Mouse (Mus musculus): ENCODE measurements around the gene Ldb1. TPM values are rescaled to one million over a fixed set of nuclear protein-coding genes. Genes with fewer than 3 reads are reported as not detected.

The Ldb1 gene
- polyA plus RNA-seq, 1 experiment from 2014 or later, result 32.3 TPM

GRCm38 (mm10) chr19:46037925-46038850 lies 6.8 kb downstream of the Ldb1 start:
- Histone ChIP-seq H3K9me3 (ENCODE audit: low read length) (no peaks in the 10 kb centered on the region), H3K36me3 (replicated peaks; ENCODE audit: insufficient read depth, low read length) (peaks cover 33% of the 10 kb centered on the region), H3K27me3 (ENCODE audit: insufficient read depth, low read length) (no peaks in the 10 kb centered on the region), H3K4me1 (ENCODE audit: insufficient read depth) (peaks cover 56% of the 10 kb centered on the region), H3K4me2 (ENCODE audit: low read depth, low read length) (peak overlapping the region; percentile 90), H3K9ac (replicated peaks) (peak overlapping the region; percentile 94), H3K4me3 (ENCODE audit: low read depth, low read length) (peak overlapping the region; percentile 82), H3K27ac (ENCODE audit: low read depth) (peak overlapping the region; percentile 93)
- ATAC-seq (no peak), DNase-seq (peak; percentile 36)
- WGBS (ENCODE audit: insufficient replicate concordance), result 12% methylated on average over 13 of the region's 13 CpGs
- no peak for TF ChIP-seq EP300 (IDR thresholded peaks at IDR 0.05; ENCODE audit: low read depth)
- no peak for TF ChIP-seq CTCF (IDR thresholded peaks at IDR 0.05; ENCODE audit: low read depth)

GRCm38 (mm10) chr19:46037243-46037924 lies 7.6 kb downstream of the Ldb1 start:
- WGBS (ENCODE audit: insufficient replicate concordance), result 24% methylated on average over 6 of the region's 6 CpGs
- ATAC-seq (peak; percentile 26), DNase-seq (peak; percentile 57)
- Histone ChIP-seq H3K27ac (ENCODE audit: low read depth) (peak overlapping the region; percentile 64), H3K4me3 (ENCODE audit: low read depth, low read length) (peak overlapping the region; percentile 82), H3K36me3 (replicated peaks; ENCODE audit: insufficient read depth, low read length) (peaks cover 41% of the 10 kb centered on the region), H3K4me1 (ENCODE audit: insufficient read depth) (peaks cover 50% of the 10 kb centered on the region), H3K4me2 (ENCODE audit: low read depth, low read length) (peak overlapping the region; percentile 90), H3K27me3 (ENCODE audit: insufficient read depth, low read length) (no peaks in the 10 kb centered on the region), H3K9me3 (ENCODE audit: low read length) (no peaks in the 10 kb centered on the region), H3K9ac (replicated peaks) (peak overlapping the region; percentile 94)
- TF ChIP-seq EP300 (IDR thresholded peaks at IDR 0.05; ENCODE audit: low read depth), result peak; percentile 90
- no peak for TF ChIP-seq CTCF (IDR thresholded peaks at IDR 0.05; ENCODE audit: low read depth)

- peak overlapping the region; percentile 94 for H3K9ac ChIP-seq (replicated peaks)
These were observed 8.4 kb downstream of the Ldb1 start for GRCm38 (mm10) chr19:46036477-46037242.

GRCm38 (mm10) chr19:46035971-46036370 lies 9.0 kb downstream of the Ldb1 start:
- Histone ChIP-seq H3K9me3 (ENCODE audit: low read length) (no peaks in the 10 kb centered on the region), H3K27me3 (ENCODE audit: insufficient read depth, low read length) (no peaks in the 10 kb centered on the region), H3K4me3 (ENCODE audit: low read depth, low read length) (no peak overlapping the region), H3K9ac (replicated peaks) (no peak overlapping the region), H3K4me1 (ENCODE audit: insufficient read depth) (peaks cover 40% of the 10 kb centered on the region), H3K36me3 (replicated peaks; ENCODE audit: insufficient read depth, low read length) (peaks cover 49% of the 10 kb centered on the region), H3K4me2 (ENCODE audit: low read depth, low read length) (0 out of 2 replicates have a peak overlapping the region, but pooled peaks have one; percentile 90), H3K27ac (ENCODE audit: low read depth) (no peak overlapping the region)
- ATAC-seq (no peak), DNase-seq (no peak)
- whole genome bisulfite sequencing (ENCODE audit: insufficient replicate concordance), result 84% methylated on average over 13 of the region's 13 CpGs
- no peak for TF ChIP-seq CTCF (IDR thresholded peaks at IDR 0.05; ENCODE audit: low read depth)
- no peak for TF ChIP-seq EP300 (IDR thresholded peaks at IDR 0.05; ENCODE audit: low read depth)

More at GRCm38 (mm10) chr19:46036477-46037242, 8.4 kb downstream of the Ldb1 start:
- WGBS (ENCODE audit: insufficient replicate concordance), result 66% methylated on average over 13 of the region's 13 CpGs
- peak overlapping the region; percentile 82 for H3K4me3 ChIP-seq (ENCODE audit: low read depth, low read length)
- ATAC-seq (no peak), DNase-seq (peak; percentile 46)
- TF ChIP-seq EP300 (IDR thresholded peaks at IDR 0.05; ENCODE audit: low read depth), result no peak
- peak; percentile 66 for TF ChIP-seq CTCF (IDR thresholded peaks at IDR 0.05; ENCODE audit: low read depth)
- H3K4me1 ChIP-seq (ENCODE audit: insufficient read depth), result peaks cover 43% of the 10 kb centered on the region
- no peaks in the 10 kb centered on the region for H3K9me3 ChIP-seq (ENCODE audit: low read length)
- peaks cover 48% of the 10 kb centered on the region for H3K36me3 ChIP-seq (replicated peaks; ENCODE audit: insufficient read depth, low read length)
- H3K4me2 ChIP-seq (ENCODE audit: low read depth, low read length), result peak overlapping the region; percentile 90
- H3K27me3 ChIP-seq (ENCODE audit: insufficient read depth, low read length), result no peaks in the 10 kb centered on the region
- peak overlapping the region; percentile 64 for H3K27ac ChIP-seq (ENCODE audit: low read depth)

GRCm38 (mm10) chr19:46033911-46034310 lies 11.1 kb downstream of the Ldb1 start:
- Histone ChIP-seq H3K4me2 (ENCODE audit: low read depth, low read length) (no peak overlapping the region), H3K4me1 (ENCODE audit: insufficient read depth) (peaks cover 32% of the 10 kb centered on the region), H3K27ac (ENCODE audit: low read depth) (no peak overlapping the region), H3K36me3 (replicated peaks; ENCODE audit: insufficient read depth, low read length) (peaks cover 54% of the 10 kb centered on the region), H3K27me3 (ENCODE audit: insufficient read depth, low read length) (no peaks in the 10 kb centered on the region), H3K9ac (replicated peaks) (no peak overlapping the region), H3K4me3 (ENCODE audit: low read depth, low read length) (no peak overlapping the region), H3K9me3 (ENCODE audit: low read length) (no peaks in the 10 kb centered on the region)
- no peak for TF ChIP-seq CTCF (IDR thresholded peaks at IDR 0.05; ENCODE audit: low read depth)
- TF ChIP-seq EP300 (IDR thresholded peaks at IDR 0.05; ENCODE audit: low read depth), result no peak
- ATAC-seq, result no peak
- DNase-seq, result no peak
- WGBS (ENCODE audit: insufficient replicate concordance), result 93% methylated on average over 11 of the region's 11 CpGs
